Mouse (Mus musculus) hindbrain, embryonic 10.5 days (tissue): ENCODE measurements around the gene March5. TPM values are rescaled to one million over a fixed set of nuclear protein-coding genes. Genes with fewer than 3 reads are reported as not detected.
"Not testable (repeated sequence)": the region's sequence is repeated elsewhere in the genome, so short reads cannot be mapped to it uniquely, and the experiment has no call there.

Experiments used
- DNase-seq: peaks from one replicate; pipeline ENCODE4 v3.0.0-alpha.2; 2017; ENCODE audit warnings: low spot score
- H3K27ac ChIP-seq: fragments of 300-500 bp; sonication (generic); 2 replicates; pipeline ENCODE4 v1.5.1; 2016; ENCODE audit warnings: mild to moderate bottlenecking, moderate library complexity
- H3K27me3 ChIP-seq: fragments of 300-500 bp; sonication (generic); 2 replicates; pipeline ENCODE4 v1.6.1; 2016; ENCODE audit warnings: mild to moderate bottlenecking; ENCODE audit not compliant: poor library complexity, insufficient read depth, severe bottlenecking
- H3K36me3 ChIP-seq: fragments of 300-500 bp; sonication (generic); 2 replicates; pipeline ENCODE4 v1.6.1; 2016; ENCODE audit warnings: mild to moderate bottlenecking, moderate library complexity
- H3K4me1 ChIP-seq: fragments of 300-500 bp; sonication (generic); replicated peaks from 2 replicates; pipeline ENCODE4 v1.6.1; 2016; ENCODE audit warnings: mild to moderate bottlenecking
- H3K4me3 ChIP-seq: fragments of 300-500 bp; sonication (generic); 2 replicates; pipeline ENCODE4 v1.5.1; 2016; ENCODE audit warnings: mild to moderate bottlenecking, moderate library complexity
- H3K9me3 ChIP-seq: fragments of 300-500 bp; sonication (generic); 2 replicates; pipeline ENCODE4 v1.6.1; 2016; ENCODE audit warnings: mild to moderate bottlenecking, moderate library complexity
- WGBS: fragments of 180-500 bp; shearing (Covaris S2); methylation state at CpG from one replicate; pipeline ENCODE4 v1.1.7; 2016; 5-methylcytosine and 5-hydroxymethylcytosine counted together
- polyA plus RNA-seq: library from polyadenylated mRNA; unstranded; fragments of >200 nt; fragmentation: Nextera tagmentation; extraction: Ambion mirVana; gene quantifications from 2 replicates; pipeline ENCODE4 v1.2.1, GENCODE M21; 2016

Gene March5
- polyA plus RNA-seq, 1 experiment from 2014 or later, result 116 TPM

GRCm38 (mm10) chr19:37188366-37188948 is 18.9 kb upstream of the March5 start:
- Histone ChIP-seq H3K4me3 (no peak overlapping the region), H3K36me3 (no peaks in the 10 kb centered on the region), H3K27ac (no peak overlapping the region), H3K9me3 (no peaks in the 10 kb centered on the region), H3K27me3 (no peaks in the 10 kb centered on the region), H3K4me1 (no peaks in the 10 kb centered on the region)
- WGBS, result 84% methylated on average over 4 of the region's 4 CpGs
- no peak for DNase-seq

- Histone ChIP-seq H3K36me3 (no peaks in the 10 kb centered on the region), H3K4me1 (no peaks in the 10 kb centered on the region), H3K4me3 (no peak overlapping the region), H3K9me3 (no peaks in the 10 kb centered on the region), H3K27me3 (no peaks in the 10 kb centered on the region), H3K27ac (no peak overlapping the region)
- DNase-seq, result no peak
- WGBS, result 82% methylated on average over 5 of the region's 5 CpGs
Observed at GRCm38 (mm10) chr19:37192475-37193058, 14.8 kb upstream of the March5 start.

GRCm38 (mm10) chr19:37198165-37198880 is 9.0 kb upstream of the March5 start:
- no peak for DNase-seq
- 80% methylated on average over 1 of the region's 1 CpGs for WGBS
- no peaks in the 10 kb centered on the region for H3K36me3 ChIP-seq
- H3K4me1 ChIP-seq, result no peaks in the 10 kb centered on the region
- H3K4me3 ChIP-seq, result no peak overlapping the region
- H3K27me3 ChIP-seq, result no peaks in the 10 kb centered on the region
- no peak overlapping the region for H3K27ac ChIP-seq
- no peaks in the 10 kb centered on the region for H3K9me3 ChIP-seq

- H3K9me3 ChIP-seq, result no peaks in the 10 kb centered on the region
- WGBS, result 74% methylated on average over 2 of the region's 2 CpGs
Observed at GRCm38 (mm10) chr19:37199889-37200288, 7.5 kb upstream of the March5 start.

GRCm38 (mm10) chr19:37203371-37203770 is 4.0 kb upstream of the March5 start:
- no peaks in the 10 kb centered on the region for H3K9me3 ChIP-seq
- H3K27ac ChIP-seq, result no peak overlapping the region
- DNase-seq, result no peak
- H3K4me3 ChIP-seq, result no peak overlapping the region
- H3K27me3 ChIP-seq, result peaks cover 5% of the 10 kb centered on the region; the same call in 1 of the 2 replicates
- WGBS, result 97% methylated on average over 1 of the region's 1 CpGs
- peaks cover 2% of the 10 kb centered on the region; the same call in 1 of the 2 replicates for H3K4me1 ChIP-seq
- no peaks in the 10 kb centered on the region for H3K36me3 ChIP-seq

More at GRCm38 (mm10) chr19:37199889-37200288, 7.5 kb upstream of the March5 start:
- Histone ChIP-seq H3K27ac (no peak overlapping the region), H3K36me3 (no peaks in the 10 kb centered on the region), H3K4me1 (no peaks in the 10 kb centered on the region), H3K4me3 (no peak overlapping the region), H3K27me3 (no peaks in the 10 kb centered on the region)
- no peak for DNase-seq

- H3K4me3 ChIP-seq, DNase-seq, H3K27ac ChIP-seq, H3K9me3 ChIP-seq, H3K36me3 ChIP-seq, H3K27me3 ChIP-seq: not testable (repeated sequence)
- H3K4me1 ChIP-seq, result peaks cover 15% of the 10 kb centered on the region
Observed at GRCm38 (mm10) chr19:37205155-37205554, 2.2 kb upstream of the March5 start.

- H3K27ac ChIP-seq, result peak overlapping the region; percentile 97
- peaks cover 24% of the 10 kb centered on the region for H3K36me3 ChIP-seq
- WGBS, result under 1% methylated on average over 47 of the region's 47 CpGs
- H3K9me3 ChIP-seq, result no peaks in the 10 kb centered on the region
- H3K27me3 ChIP-seq, result peaks cover 5% of the 10 kb centered on the region; the same call in 1 of the 2 replicates
- DNase-seq, result peak; percentile 57
- H3K4me3 ChIP-seq, result peak overlapping the region; percentile 100
- peaks cover 15% of the 10 kb centered on the region for H3K4me1 ChIP-seq
Observed at GRCm38 (mm10) chr19:37206641-37207302, 571 bp upstream of the March5 start.

- 2% methylated on average over 15 of the region's 15 CpGs for WGBS
- DNase-seq, result peak; percentile 53
- Histone ChIP-seq H3K9me3 (no peaks in the 10 kb centered on the region), H3K4me3 (peak within 1 kb of the TSS; percentile 100), H3K27ac (peak within 1 kb of the TSS; percentile 97), H3K4me1 (peaks cover 15% of the 10 kb centered on the region), H3K36me3 (peaks cover 39% of the 10 kb centered on the region), H3K27me3 (peaks cover 5% of the 10 kb centered on the region; the same call in 1 of the 2 replicates)
Observed at GRCm38 (mm10) chr19:37208176-37208755, 923 bp downstream of the March5 start, which contains the start of gene Cpeb3. TSS of gene Cpeb3 (minus strand) at chr19:37208601.

GRCm38 (mm10) chr19:37208986-37209385 is 1.6 kb downstream of the March5 start:
- Histone ChIP-seq H3K9me3 (no peaks in the 10 kb centered on the region), H3K4me1 (peaks cover 15% of the 10 kb centered on the region), H3K36me3 (peaks cover 46% of the 10 kb centered on the region), H3K4me3 (peak overlapping the region; percentile 100), H3K27ac (no peak overlapping the region), H3K27me3 (peaks cover 5% of the 10 kb centered on the region; the same call in 1 of the 2 replicates)
- no peak for DNase-seq
- WGBS, result 87% methylated on average over 7 of the region's 7 CpGs

- no peak overlapping the region for H3K27ac ChIP-seq
- no peaks in the 10 kb centered on the region for H3K9me3 ChIP-seq
- peaks cover 50% of the 10 kb centered on the region for H3K36me3 ChIP-seq
- peak overlapping the region; percentile 100 for H3K4me3 ChIP-seq
- H3K4me1 ChIP-seq, result peaks cover 15% of the 10 kb centered on the region
- peaks cover 5% of the 10 kb centered on the region; the same call in 1 of the 2 replicates for H3K27me3 ChIP-seq
- no peak for DNase-seq
- WGBS, result 92% methylated on average over 8 of the region's 8 CpGs
Observed at GRCm38 (mm10) chr19:37209467-37210128, 2.3 kb downstream of the March5 start.

GRCm38 (mm10) chr19:37210457-37210856 is 3.1 kb downstream of the March5 start:
- H3K9me3 ChIP-seq, result no peaks in the 10 kb centered on the region
- peaks cover 5% of the 10 kb centered on the region; the same call in 1 of the 2 replicates for H3K27me3 ChIP-seq
- H3K4me3 ChIP-seq, result no peak overlapping the region
- DNase-seq, result no peak
- peaks cover 15% of the 10 kb centered on the region for H3K4me1 ChIP-seq
- WGBS, result 96% methylated on average over 4 of the region's 4 CpGs
- H3K36me3 ChIP-seq, result peaks cover 58% of the 10 kb centered on the region
- no peak overlapping the region for H3K27ac ChIP-seq

GRCm38 (mm10) chr19:37211416-37211815 is 4.1 kb downstream of the March5 start:
- Histone ChIP-seq H3K4me1 (peaks cover 15% of the 10 kb centered on the region), H3K9me3 (no peaks in the 10 kb centered on the region), H3K4me3 (no peak overlapping the region), H3K27ac (no peak overlapping the region), H3K36me3 (peaks cover 68% of the 10 kb centered on the region), H3K27me3 (no peaks in the 10 kb centered on the region)
- 94% methylated on average over 3 of the region's 3 CpGs for WGBS
- no peak for DNase-seq
